Mouse (Mus musculus) midbrain, embryonic 12.5 days (tissue): ENCODE measurements at regions not wholly inside any gene's neighbourhood (a gene's known extent, or its start where the extent isn't known, plus 50 kb on each side); places are given as distances from the start of the nearest gene placed in this dataset.
"Not testable (repeated sequence)": the region's sequence is repeated elsewhere in the genome, so short reads cannot be mapped to it uniquely, and the experiment has no call there.

ENCODE experiments used
- ATAC-seq: fragments of 200-750 bp; cut with Nextera tagmentation; 2 replicates; pipeline ENCODE4 v1.8.0; 2017; ENCODE audit warnings: low read depth, moderate TSS enrichment, moderate library complexity; ENCODE audit not compliant: low FRiP score
- H3K27ac ChIP-seq: fragments of 300-500 bp; sonication (generic); replicated peaks from 2 replicates; pipeline ENCODE4 v1.5.1; 2016; ENCODE audit warnings: mild to moderate bottlenecking
- H3K27me3 ChIP-seq: fragments of 300-500 bp; sonication (generic); 2 replicates; pipeline ENCODE4 v1.6.1; 2016; ENCODE audit warnings: mild to moderate bottlenecking
- H3K36me3 ChIP-seq: fragments of 300-500 bp; sonication (generic); 2 replicates; pipeline ENCODE4 v1.6.1; 2016
- H3K4me1 ChIP-seq: fragments of 300-500 bp; sonication (generic); 2 replicates; pipeline ENCODE4 v1.6.1; 2016
- H3K4me2 ChIP-seq: fragments of 300-500 bp; sonication (generic); replicated peaks from 2 replicates; pipeline ENCODE4 v1.6.1; 2016; ENCODE audit warnings: mild to moderate bottlenecking, moderate library complexity
- H3K4me3 ChIP-seq: fragments of 300-500 bp; sonication (generic); 2 replicates; pipeline ENCODE4 v1.5.1; 2016; ENCODE audit warnings: mild to moderate bottlenecking
- H3K9ac ChIP-seq: fragments of 300-500 bp; sonication (generic); replicated peaks from 2 replicates; pipeline ENCODE4 v1.6.1; 2016; ENCODE audit warnings: mild to moderate bottlenecking, moderate library complexity
- H3K9me3 ChIP-seq: fragments of 300-500 bp; sonication (generic); 2 replicates; pipeline ENCODE4 v1.6.1; 2016; ENCODE audit warnings: mild to moderate bottlenecking
- WGBS: fragments of 180-500 bp; shearing (Covaris S2); methylation state at CpG from one replicate; pipeline ENCODE4 v1.1.7; 2016; 5-methylcytosine and 5-hydroxymethylcytosine counted together

- H3K4me1 ChIP-seq, result peaks cover 9% of the 10 kb centered on the region; the same call in 1 of the 2 replicates
- H3K27me3 ChIP-seq, result peaks cover 31% of the 10 kb centered on the region; the same call in 1 of the 2 replicates
- no peak for ATAC-seq
- no peak overlapping the region for H3K9ac ChIP-seq
- no peak overlapping the region for H3K27ac ChIP-seq
- H3K9me3 ChIP-seq, result no peaks in the 10 kb centered on the region
- H3K4me3 ChIP-seq, result no peak overlapping the region
- H3K36me3 ChIP-seq, result no peaks in the 10 kb centered on the region
- H3K4me2 ChIP-seq, result peak overlapping the region; percentile 10; the same call in 1 of the 2 replicates
- WGBS, result 30% methylated on average over 18 of the region's 18 CpGs
Measured at GRCm38 (mm10) chr10:120694472-120694871, 204.4 kb downstream of the Msrb3 start.

GRCm38 (mm10) chr10:120691451-120691850 lies 207.4 kb downstream of the Msrb3 start:
- H3K27ac ChIP-seq, result no peak overlapping the region
- no peaks in the 10 kb centered on the region for H3K36me3 ChIP-seq
- H3K4me1 ChIP-seq, result peaks cover 3% of the 10 kb centered on the region; the same call in 1 of the 2 replicates
- no peak overlapping the region for H3K4me3 ChIP-seq
- no peak for ATAC-seq
- H3K9me3 ChIP-seq, result no peaks in the 10 kb centered on the region
- no peak overlapping the region for H3K9ac ChIP-seq
- H3K4me2 ChIP-seq, result no peak overlapping the region
- WGBS, result 79% methylated on average over 3 of the region's 3 CpGs
- peaks cover 24% of the 10 kb centered on the region; the same call in 1 of the 2 replicates for H3K27me3 ChIP-seq

DNA sequence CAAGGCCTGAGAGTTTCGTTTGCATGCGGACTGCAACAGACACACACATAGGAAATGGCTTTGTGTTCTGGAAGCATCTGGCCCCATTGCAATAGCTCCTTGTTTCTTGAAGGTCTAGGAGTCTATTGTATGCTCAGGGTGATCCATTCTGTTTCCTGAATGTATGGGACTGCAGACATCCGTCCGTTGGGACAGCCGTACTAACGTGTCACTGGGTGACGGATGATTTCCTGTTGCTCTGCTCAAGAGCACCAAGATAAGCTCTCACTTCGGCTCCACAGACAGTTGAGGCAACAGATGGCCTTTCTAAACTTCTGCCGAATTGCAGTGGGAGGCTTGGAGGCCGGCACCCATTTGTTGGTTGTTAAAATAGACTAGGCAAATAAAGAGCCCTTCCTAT lies 209.9 kb upstream of the Hmga2 start:
- WGBS, result 83% methylated on average over 10 of the region's 10 CpGs

DNA sequence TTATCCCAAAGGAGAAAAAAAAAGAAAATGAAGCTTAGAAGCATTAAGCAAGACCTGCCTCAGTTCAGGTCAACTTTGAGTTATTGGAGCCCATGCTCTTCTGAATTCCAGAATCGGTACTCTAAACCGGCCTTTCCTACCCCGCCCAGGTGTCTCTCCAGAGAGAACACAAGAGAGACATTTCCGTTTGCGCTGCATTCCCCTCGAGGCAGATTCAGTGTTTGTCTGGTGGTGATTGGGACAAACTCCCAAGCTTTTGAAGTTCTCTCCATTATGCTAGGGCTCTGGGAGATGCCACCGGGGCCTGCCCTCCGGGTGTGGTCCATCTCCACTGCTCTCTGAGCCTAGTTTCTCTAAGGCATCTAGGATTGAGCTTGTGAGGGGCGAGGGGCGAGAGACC lies 205.8 kb upstream of the Hmga2 start:
- H3K9ac ChIP-seq, result no peak overlapping the region
- no peak overlapping the region for H3K4me2 ChIP-seq
- H3K27me3 ChIP-seq, result no peaks in the 10 kb centered on the region
- no peaks in the 10 kb centered on the region for H3K4me1 ChIP-seq
- no peaks in the 10 kb centered on the region for H3K36me3 ChIP-seq
- H3K4me3 ChIP-seq, result no peak overlapping the region
- H3K27ac ChIP-seq, result no peak overlapping the region
- ATAC-seq, result no peak
- 89% methylated on average over 10 of the region's 10 CpGs for WGBS
- H3K9me3 ChIP-seq, result no peaks in the 10 kb centered on the region

More for the DNA sequence above, 209.9 kb upstream of the Hmga2 start:
- Histone ChIP-seq H3K36me3 (no peaks in the 10 kb centered on the region), H3K4me2 (no peak overlapping the region), H3K9ac (no peak overlapping the region), H3K27me3 (no peaks in the 10 kb centered on the region), H3K4me1 (no peaks in the 10 kb centered on the region), H3K4me3 (no peak overlapping the region), H3K27ac (no peak overlapping the region), H3K9me3 (no peaks in the 10 kb centered on the region)
- no peak for ATAC-seq

GRCm38 (mm10) chr10:120679982-120680381 lies 203.7 kb upstream of the Hmga2 start:
- 72% methylated on average over 6 of the region's 6 CpGs for WGBS
- Histone ChIP-seq H3K27ac (no peak overlapping the region), H3K27me3 (no peaks in the 10 kb centered on the region), H3K4me1 (no peaks in the 10 kb centered on the region), H3K9ac (no peak overlapping the region), H3K9me3 (no peaks in the 10 kb centered on the region), H3K4me3 (no peak overlapping the region), H3K4me2 (no peak overlapping the region), H3K36me3 (no peaks in the 10 kb centered on the region)
- ATAC-seq, result no peak

GRCm38 (mm10) chr10:120678277-120678676 lies 202.0 kb upstream of the Hmga2 start:
- no peaks in the 10 kb centered on the region for H3K27me3 ChIP-seq
- no peak overlapping the region for H3K4me2 ChIP-seq
- no peaks in the 10 kb centered on the region for H3K36me3 ChIP-seq
- no peaks in the 10 kb centered on the region for H3K9me3 ChIP-seq
- H3K4me1 ChIP-seq, result no peaks in the 10 kb centered on the region; the same call in 1 of the 2 replicates
- no peak overlapping the region for H3K4me3 ChIP-seq
- no peak overlapping the region for H3K9ac ChIP-seq
- ATAC-seq, result no peak
- no peak overlapping the region for H3K27ac ChIP-seq
- 77% methylated on average over 8 of the region's 8 CpGs for WGBS

DNA sequence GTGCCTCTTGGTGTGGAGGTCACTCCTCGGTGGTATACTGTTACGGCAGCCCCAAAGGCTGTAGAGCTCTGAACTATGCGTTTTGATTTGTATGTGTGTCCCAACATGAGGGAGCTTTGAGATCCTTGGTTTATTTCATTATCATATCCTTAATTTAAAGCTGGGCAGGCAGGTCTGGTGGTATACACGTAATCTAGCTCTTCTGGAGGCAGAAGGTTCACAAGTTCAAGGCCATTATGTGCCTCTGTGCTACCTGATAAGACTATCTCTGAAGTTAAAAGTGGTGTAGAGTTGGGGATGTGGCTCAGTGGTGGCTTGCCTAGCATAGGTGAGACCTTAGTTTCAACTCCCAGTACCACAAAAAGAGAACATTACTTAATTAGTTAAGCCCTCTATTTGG lies 199.1 kb upstream of the Hmga2 start:
- Histone ChIP-seq H3K9me3 (no peaks in the 10 kb centered on the region), H3K36me3 (no peaks in the 10 kb centered on the region), H3K4me2 (no peak overlapping the region), H3K9ac (no peak overlapping the region), H3K27me3 (no peaks in the 10 kb centered on the region), H3K27ac (no peak overlapping the region), H3K4me3 (no peak overlapping the region), H3K4me1 (no peaks in the 10 kb centered on the region; the same call in 1 of the 2 replicates)
- 90% methylated on average over 4 of the region's 4 CpGs for WGBS
- ATAC-seq, result no peak

DNA sequence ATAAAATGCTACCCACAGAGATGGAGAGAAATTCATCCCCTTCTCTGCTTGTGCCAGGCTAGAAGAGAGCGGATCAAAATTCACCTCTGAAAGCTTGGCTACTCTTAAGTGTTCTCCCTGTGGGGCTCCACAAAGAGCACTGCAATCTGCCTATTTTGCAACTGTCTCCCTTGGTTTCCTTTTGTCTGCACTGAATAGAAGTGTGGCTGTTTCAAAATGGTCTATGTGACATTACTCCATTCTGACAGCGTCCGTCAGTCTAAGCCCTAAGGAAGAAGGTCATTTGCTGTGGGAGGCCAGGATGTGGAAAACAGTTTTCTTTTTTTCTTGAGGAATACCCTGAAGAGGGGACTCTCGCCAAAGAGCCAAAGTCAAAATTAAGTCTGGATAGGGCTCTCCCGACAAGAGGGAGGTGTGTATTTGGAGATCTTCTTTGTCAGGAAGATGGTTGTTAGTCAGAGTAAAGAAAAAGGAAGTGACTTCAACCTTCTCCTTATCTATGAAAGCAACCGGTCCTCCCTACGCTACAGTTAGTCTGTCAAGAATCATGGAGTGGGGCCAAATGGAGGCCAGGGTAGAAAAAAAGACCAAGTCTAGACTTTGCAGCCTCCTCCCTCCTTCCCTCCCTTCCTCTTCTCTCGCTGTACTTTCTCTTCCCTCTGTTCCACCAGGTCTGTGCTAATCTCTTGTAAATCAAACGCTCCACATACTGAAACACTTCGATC lies 198.2 kb upstream of the Hmga2 start:
- WGBS, result 50% methylated on average over 10 of the region's 10 CpGs
- no peaks in the 10 kb centered on the region for H3K9me3 ChIP-seq
- H3K4me1 ChIP-seq, result no peaks in the 10 kb centered on the region; the same call in 1 of the 2 replicates
- H3K27ac ChIP-seq, result no peak overlapping the region
- no peak overlapping the region for H3K9ac ChIP-seq
- H3K27me3 ChIP-seq, result no peaks in the 10 kb centered on the region
- H3K4me2 ChIP-seq, result no peak overlapping the region
- no peaks in the 10 kb centered on the region for H3K36me3 ChIP-seq
- no peak for ATAC-seq
- no peak overlapping the region for H3K4me3 ChIP-seq

GRCm38 (mm10) chr10:120667678-120668031 lies 191.4 kb upstream of the Hmga2 start:
- not testable (repeated sequence) for ATAC-seq
- 97% methylated on average over 7 of the region's 7 CpGs for WGBS

DNA sequence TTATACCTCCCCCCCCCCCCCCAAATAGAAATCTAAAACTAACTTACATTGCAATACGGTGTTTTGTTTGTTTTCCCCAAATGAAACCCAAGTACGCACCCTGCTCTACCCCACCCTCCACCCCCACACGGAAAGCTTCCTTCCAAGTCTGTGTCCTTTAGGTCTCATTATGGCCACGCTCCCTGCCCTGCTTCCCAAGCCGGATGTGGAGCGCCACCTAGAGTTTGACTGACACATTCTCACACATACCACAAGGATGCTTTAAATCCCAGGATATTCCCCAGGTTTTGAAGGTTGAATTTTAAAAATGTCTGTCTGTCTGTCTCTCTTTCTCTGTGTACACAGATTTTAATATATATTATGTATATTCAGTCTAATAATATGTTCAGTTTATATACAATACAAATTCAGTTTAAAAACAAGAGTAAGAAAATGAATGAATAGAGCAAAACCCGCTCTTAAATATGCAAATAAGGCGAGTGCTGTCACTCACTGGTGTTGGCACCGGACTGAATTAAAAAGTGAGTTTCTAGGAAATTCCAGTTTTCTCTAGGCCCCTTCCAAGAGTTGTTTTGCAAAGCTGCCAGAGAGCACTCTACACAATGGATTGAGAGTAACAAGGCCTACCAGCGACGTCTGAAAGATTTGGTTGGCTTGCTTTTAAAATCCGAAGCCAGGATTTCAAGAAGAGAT lies 190.9 kb upstream of the Hmga2 start:
- Histone ChIP-seq H3K4me3 (no peak overlapping the region), H3K4me2 (no peak overlapping the region), H3K4me1 (no peaks in the 10 kb centered on the region), H3K27ac (no peak overlapping the region), H3K27me3 (no peaks in the 10 kb centered on the region), H3K36me3 (no peaks in the 10 kb centered on the region), H3K9ac (no peak overlapping the region), H3K9me3 (no peaks in the 10 kb centered on the region)
- no peak for ATAC-seq
- 59% methylated on average over 12 of the region's 12 CpGs for WGBS

More at GRCm38 (mm10) chr10:120667678-120668031, 191.4 kb upstream of the Hmga2 start:
- H3K9ac ChIP-seq, H3K36me3 ChIP-seq, H3K4me3 ChIP-seq, H3K4me2 ChIP-seq, H3K27ac ChIP-seq, H3K27me3 ChIP-seq, H3K9me3 ChIP-seq, H3K4me1 ChIP-seq: not testable (repeated sequence)

DNA sequence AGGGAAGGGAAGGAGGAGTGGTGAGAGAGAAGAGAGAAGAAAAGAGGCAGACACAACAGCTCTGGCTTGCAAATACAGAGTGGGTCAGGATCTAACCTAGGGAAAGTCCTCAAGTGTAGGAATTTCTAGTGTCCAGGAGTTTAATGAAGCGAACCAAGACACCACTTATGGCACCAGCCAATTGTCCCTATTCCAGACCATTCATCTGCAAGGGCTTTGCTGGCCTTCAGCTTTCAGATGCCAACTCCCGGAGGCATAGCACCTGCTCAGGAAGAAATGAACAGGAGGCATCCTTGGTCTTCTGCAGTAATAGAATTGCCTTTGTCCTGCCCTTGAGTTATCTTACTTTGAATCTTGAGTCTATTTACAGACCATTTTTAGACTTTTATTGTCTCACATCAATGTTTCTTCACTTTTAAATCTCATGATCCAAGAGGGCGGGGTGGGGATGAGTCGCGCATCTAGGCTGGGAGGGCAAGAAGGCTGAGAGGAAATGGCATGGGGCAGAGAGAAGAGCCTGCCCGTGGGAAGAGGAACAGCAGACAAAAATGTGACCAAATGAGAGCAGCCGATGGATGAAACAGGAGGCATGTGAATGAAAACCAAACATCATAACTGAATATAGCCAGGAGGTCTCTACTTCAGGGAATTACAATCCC lies 190.1 kb upstream of the Hmga2 start:
- H3K4me1 ChIP-seq, result no peaks in the 10 kb centered on the region
- H3K27ac ChIP-seq, result no peak overlapping the region
- H3K36me3 ChIP-seq, result no peaks in the 10 kb centered on the region
- H3K27me3 ChIP-seq, result no peaks in the 10 kb centered on the region
- ATAC-seq, result no peak
- no peaks in the 10 kb centered on the region for H3K9me3 ChIP-seq
- no peak overlapping the region for H3K9ac ChIP-seq
- 87% methylated on average over 7 of the region's 7 CpGs for WGBS
- no peak overlapping the region for H3K4me3 ChIP-seq
- no peak overlapping the region for H3K4me2 ChIP-seq

DNA sequence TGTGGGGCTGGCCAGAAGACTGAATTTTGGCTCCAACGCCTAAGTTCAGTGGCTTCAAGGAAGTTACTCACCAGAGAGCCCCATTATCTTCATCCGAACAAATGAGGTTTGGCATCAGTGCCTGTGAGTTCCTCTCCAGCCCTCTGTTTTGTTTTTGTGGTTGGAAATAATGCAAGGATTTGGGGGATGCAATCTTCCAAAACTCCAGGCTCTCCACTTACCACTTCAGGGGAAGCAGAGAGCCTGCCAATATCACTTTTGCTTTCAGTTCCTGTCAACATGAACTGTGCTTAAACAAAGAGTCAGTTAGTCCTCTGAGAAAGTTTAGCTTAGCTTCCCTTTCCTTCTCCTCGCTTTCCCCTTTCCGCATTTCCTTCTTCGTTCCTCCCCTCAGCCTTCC lies 189.4 kb upstream of the Hmga2 start:
- no peak overlapping the region for H3K4me2 ChIP-seq
- ATAC-seq, result no peak
- no peak overlapping the region for H3K27ac ChIP-seq
- 71% methylated on average over 5 of the region's 5 CpGs for WGBS
- no peaks in the 10 kb centered on the region for H3K9me3 ChIP-seq
- no peak overlapping the region for H3K9ac ChIP-seq
- H3K4me3 ChIP-seq, result no peak overlapping the region
- H3K36me3 ChIP-seq, result no peaks in the 10 kb centered on the region
- no peaks in the 10 kb centered on the region for H3K27me3 ChIP-seq
- peaks cover 3% of the 10 kb centered on the region; the same call in 1 of the 2 replicates for H3K4me1 ChIP-seq
